Mouse (Mus musculus): ENCODE measurements at regions not wholly inside any gene's neighbourhood (a gene's known extent, or its start where the extent isn't known, plus 50 kb on each side); places are given as distances from the start of the nearest gene placed in this dataset.

DNA sequence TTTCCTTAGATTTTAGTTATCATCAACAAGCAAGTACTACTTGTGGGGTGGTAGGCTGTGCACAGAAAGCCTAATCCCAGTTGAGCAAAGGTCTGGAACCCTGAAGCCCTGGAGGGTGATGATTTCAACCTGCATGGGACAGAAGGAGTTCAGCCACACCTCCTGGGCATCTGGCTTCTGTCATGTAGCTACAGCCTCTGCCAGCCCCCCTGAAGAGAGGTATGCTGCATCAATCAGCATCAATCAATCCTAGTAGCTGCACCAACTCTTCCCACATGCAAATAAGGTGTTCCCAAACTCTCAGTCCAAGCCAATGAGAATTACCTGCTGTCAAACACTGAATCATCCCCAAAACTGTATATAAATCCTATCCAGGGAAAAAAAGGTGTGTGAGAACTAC lies 779.8 kb downstream of the Tlr4 start:
- H3K9ac ChIP-seq (ENCODE audit: control insufficient read depth, low read depth, low read length, poor library complexity, severe bottlenecking), result no peak overlapping the region
- no peak overlapping the region for H3K4me3 ChIP-seq (ENCODE audit: control insufficient read depth in 1 of 2, insufficient read depth in 1 of 2, low read depth in 2 of 2, low read length in 2 of 2)
- H3K27me3 ChIP-seq (ENCODE audit: control insufficient read depth in 1 of 2, insufficient read depth in 2 of 2, low read length in 2 of 2), result no peaks in the 10 kb centered on the region
- no peaks in the 10 kb centered on the region for H3K9me3 ChIP-seq (replicated peaks; ENCODE audit: insufficient read depth, low read length)
- DNase-seq (ENCODE audit: low read depth, low spot score), result no peak
- no peaks in the 10 kb centered on the region for H3K36me3 ChIP-seq (ENCODE audit: control insufficient read depth in 1 of 2, insufficient read depth in 2 of 2, low read length in 2 of 2)
- H3K27ac ChIP-seq (ENCODE audit: control insufficient read depth, low read depth, low read length), result no peak overlapping the region
- TF ChIP-seq GATA1 (IDR thresholded peaks at IDR 0.05; ENCODE audit: low read depth, low read length), result no peak
- no peak for TF ChIP-seq ZNF384 (IDR thresholded peaks at IDR 0.05; ENCODE audit: low read depth, low read length)
- no peak for TF ChIP-seq USF2 (IDR thresholded peaks at IDR 0.05; ENCODE audit: borderline replicate concordance in 1 of 2, insufficient read depth in 1 of 2, low read depth in 1 of 2, low read length in 2 of 2)
- TF ChIP-seq NRF1 (IDR thresholded peaks at IDR 0.05; ENCODE audit: insufficient read depth, low read depth, low read length, poor library complexity, severe bottlenecking), result no peak
- TF ChIP-seq JUND (IDR thresholded peaks at IDR 0.05; ENCODE audit: low read depth, low read length), result no peak
- TF ChIP-seq ZMIZ1 (IDR thresholded peaks at IDR 0.05; ENCODE audit: low read depth, low read length), result no peak
- no peak for TF ChIP-seq TBP (IDR thresholded peaks at IDR 0.05; ENCODE audit: low read depth, low read length)
- TF ChIP-seq ZKSCAN1 (IDR thresholded peaks at IDR 0.05; ENCODE audit: low read depth, low read length), result no peak
- no peak for TF ChIP-seq TAL1 (IDR thresholded peaks at IDR 0.05; ENCODE audit: low read length)
- no peak for TF ChIP-seq ETS1 (IDR thresholded peaks at IDR 0.05; ENCODE audit: low read depth, low read length)
- TF ChIP-seq MAFK (IDR thresholded peaks at IDR 0.05; ENCODE audit: borderline replicate concordance, low read depth, low read length), result no peak
- no peak for TF ChIP-seq NELFE (IDR thresholded peaks at IDR 0.05; ENCODE audit: low read depth, low read length)
- no peaks in the 10 kb centered on the region for H3K4me1 ChIP-seq (ENCODE audit: control insufficient read depth in 1 of 2, insufficient read depth in 2 of 2, low read length in 2 of 2)
- H3K79me2 ChIP-seq (ENCODE audit: control insufficient read depth, insufficient read depth, low read length, poor library complexity), result no peaks in the 10 kb centered on the region

DNA sequence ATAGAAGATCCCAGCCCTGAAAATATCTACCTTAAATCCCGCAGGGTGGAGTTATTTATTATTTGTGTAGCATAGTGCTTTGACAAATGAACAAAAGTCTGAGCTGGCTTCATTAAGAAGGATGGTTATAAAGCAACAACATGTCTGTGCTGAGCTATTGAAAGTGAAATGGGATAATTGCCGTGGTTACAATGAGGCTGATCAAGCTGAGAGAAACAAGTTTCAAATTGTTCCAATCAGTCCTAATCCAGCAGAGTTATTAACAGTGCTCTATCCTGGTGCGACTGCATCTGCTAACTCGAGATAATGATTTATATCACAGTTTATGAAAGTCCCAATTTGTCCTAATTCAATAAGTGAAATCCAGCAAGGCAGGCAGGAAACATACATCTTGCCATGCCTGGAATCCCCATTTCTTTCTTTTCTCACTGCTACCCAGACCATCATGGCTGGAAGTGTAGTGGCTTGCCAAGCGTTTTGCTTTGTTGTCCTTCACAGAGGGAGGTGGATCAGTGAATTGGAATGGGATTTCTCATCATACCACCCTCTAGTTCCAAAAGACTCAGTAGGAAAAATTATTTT lies 787.2 kb downstream of the Tlr4 start:
- DNase-seq (ENCODE audit: low read depth, low spot score), result no peak
- Histone ChIP-seq H3K9ac (ENCODE audit: control insufficient read depth, low read depth, low read length, poor library complexity, severe bottlenecking) (no peak overlapping the region), H3K4me3 (ENCODE audit: control insufficient read depth in 1 of 2, insufficient read depth in 1 of 2, low read depth in 2 of 2, low read length in 2 of 2) (no peak overlapping the region), H3K36me3 (ENCODE audit: control insufficient read depth in 1 of 2, insufficient read depth in 2 of 2, low read length in 2 of 2) (no peaks in the 10 kb centered on the region), H3K79me2 (ENCODE audit: control insufficient read depth, insufficient read depth, low read length, poor library complexity) (no peaks in the 10 kb centered on the region), H3K4me1 (ENCODE audit: control insufficient read depth in 1 of 2, insufficient read depth in 2 of 2, low read length in 2 of 2) (no peaks in the 10 kb centered on the region), H3K27ac (ENCODE audit: control insufficient read depth, low read depth, low read length) (no peak overlapping the region), H3K27me3 (ENCODE audit: control insufficient read depth in 1 of 2, insufficient read depth in 2 of 2, low read length in 2 of 2) (no peaks in the 10 kb centered on the region), H3K9me3 (replicated peaks; ENCODE audit: insufficient read depth, low read length) (no peaks in the 10 kb centered on the region)
- TF ChIP-seq TCF12 (IDR thresholded peaks at IDR 0.05; ENCODE audit: low read depth, low read length), result no peak
- no peak for TF ChIP-seq KAT2A (conservative IDR thresholded peaks at IDR 0.05; ENCODE audit: low read depth, low read length)
- no peak for TF ChIP-seq POLR2AphosphoS2 (IDR thresholded peaks at IDR 0.05; ENCODE audit: low read length)
- no peak for TF ChIP-seq ZMIZ1 (IDR thresholded peaks at IDR 0.05; ENCODE audit: low read depth, low read length)
- TF ChIP-seq BHLHE40 (IDR thresholded peaks at IDR 0.05; ENCODE audit: borderline replicate concordance, low read depth, low read length), result no peak
- TF ChIP-seq EP300 (IDR thresholded peaks at IDR 0.05; ENCODE audit: low read depth in 1 of 2, low read length in 2 of 2), result no peak
- TF ChIP-seq HCFC1 (IDR thresholded peaks at IDR 0.05; ENCODE audit: low read depth, low read length), result no peak
- no peak for TF ChIP-seq ELF1 (IDR thresholded peaks at IDR 0.05; ENCODE audit: low read depth, low read length)

Data from MEL (cell line).